Mouse (Mus musculus) E14TG2a.4 (cell line): Measurements from ENCODE around the gene Tpk1.

Experiments
- CTCF ChIP-seq: conservative IDR thresholded peaks from 2 replicates; pipeline ENCODE4 v1.5.1; 2014; ENCODE audit warnings: low read length
- NANOG ChIP-seq: IDR thresholded peaks from 2 replicates; pipeline ENCODE4 v1.6.1; 2014; ENCODE audit warnings: borderline replicate concordance, low read length, mixed read lengths
- POU5F1 ChIP-seq: IDR thresholded peaks from 2 replicates; pipeline ENCODE4 v1.6.1; 2014; ENCODE audit warnings: low read length, borderline replicate concordance

DNA sequence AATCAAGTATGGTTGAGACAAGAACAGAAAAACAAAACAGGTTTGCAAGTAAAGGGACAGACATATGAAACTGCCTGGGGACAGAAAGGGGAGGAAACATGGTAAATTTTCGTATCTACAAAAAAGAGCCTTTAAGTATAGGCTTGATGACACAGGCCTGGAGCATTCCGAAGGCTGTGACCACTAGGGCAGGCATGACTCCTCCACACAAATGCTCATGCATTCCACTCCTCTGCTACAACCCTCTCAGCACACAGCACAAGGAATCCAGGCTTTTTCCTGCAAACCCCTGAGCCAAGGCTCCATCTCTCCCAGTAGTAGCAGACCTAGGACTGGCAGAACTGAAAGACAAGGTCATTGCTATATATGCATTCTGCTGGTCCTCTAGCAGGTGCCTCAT is 179.4 kb downstream of the Tpk1 start:
- TF ChIP-seq CTCF (no peak), NANOG (no peak), POU5F1 (no peak)
